Mouse (Mus musculus) limb, embryonic 14.5 days (tissue): ENCODE measurements at regions not wholly inside any gene's neighbourhood (a gene's known extent, or its start where the extent isn't known, plus 50 kb on each side); places are given as distances from the start of the nearest gene placed in this dataset.

Source experiments
- ATAC-seq: fragments of 200-750 bp; cut with Nextera tagmentation; 2 replicates; pipeline ENCODE4 v1.8.0; 2017; ENCODE audit warnings: low read depth, moderate number of reproducible peaks, moderate TSS enrichment; ENCODE audit not compliant: low FRiP score
- DNase-seq: peaks from one replicate; pipeline ENCODE4 v3.0.0-alpha.2; 2015; ENCODE audit warnings: low spot score
- H3K27ac ChIP-seq: fragments of 300-500 bp; sonication (generic); replicated peaks from 2 replicates; pipeline ENCODE4 v1.5.1; 2014; ENCODE audit warnings: low read depth, mild to moderate bottlenecking, low read length, moderate library complexity, mixed read lengths
- H3K27me3 ChIP-seq: fragments of 300-500 bp; sonication (generic); 2 replicates; pipeline ENCODE4 v1.6.1; 2014; ENCODE audit warnings: low read length, mixed read lengths; ENCODE audit not compliant: control insufficient read depth, insufficient read depth
- H3K36me3 ChIP-seq: fragments of 300-500 bp; sonication (generic); 2 replicates; pipeline ENCODE4 v1.6.1; 2014; ENCODE audit warnings: mild to moderate bottlenecking, low read length, moderate library complexity, mixed read lengths; ENCODE audit not compliant: control insufficient read depth, insufficient read depth
- H3K4me1 ChIP-seq: fragments of 300-500 bp; sonication (generic); 2 replicates; pipeline ENCODE4 v1.6.1; 2014; ENCODE audit warnings: antibody characterized with exemption, low read length, mixed read lengths; ENCODE audit not compliant: control insufficient read depth, insufficient read depth
- H3K4me2 ChIP-seq: fragments of 300-500 bp; sonication (generic); replicated peaks from 2 replicates; pipeline ENCODE4 v1.6.1; 2014; ENCODE audit warnings: low read depth, mild to moderate bottlenecking, low read length, moderate library complexity; ENCODE audit not compliant: severe bottlenecking
- H3K4me3 ChIP-seq: fragments of 300-500 bp; sonication (generic); replicated peaks from 2 replicates; pipeline ENCODE4 v1.5.1; 2014; ENCODE audit warnings: low read length
- H3K9ac ChIP-seq: fragments of 300-500 bp; sonication (generic); 2 replicates; pipeline ENCODE4 v1.6.1; 2014; ENCODE audit warnings: mild to moderate bottlenecking, low read depth, low read length, moderate library complexity; ENCODE audit not compliant: severe bottlenecking
- H3K9me3 ChIP-seq: fragments of 300-500 bp; sonication (generic); 2 replicates; pipeline ENCODE4 v1.6.1; 2016; ENCODE audit warnings: low read length; ENCODE audit not compliant: control insufficient read depth
- POLR2A ChIP-seq: fragments of 200-500 bp; IDR thresholded peaks from 2 replicates; pipeline ENCODE4 v1.8.0; 2012; ENCODE audit warnings: inconsistent platforms, mild to moderate bottlenecking, moderate library complexity, borderline replicate concordance; ENCODE audit not compliant: insufficient read depth, insufficient read length; ENCODE audit errors: extremely low read depth
- WGBS: fragments of 180-500 bp; shearing (Covaris S2); extraction: QIAGEN DNeasy Blood & Tissue Kit; methylation state at CpG from one replicate; pipeline ENCODE4 v1.1.7; 2014; 5-methylcytosine and 5-hydroxymethylcytosine counted together

- H3K9ac ChIP-seq, result no peak overlapping the region
- no peak overlapping the region for H3K4me2 ChIP-seq
- no peak for TF ChIP-seq POLR2A
- no peaks in the 10 kb centered on the region for H3K4me1 ChIP-seq
- DNase-seq (no peak), ATAC-seq (no peak)
- no peaks in the 10 kb centered on the region for H3K9me3 ChIP-seq
- no peak overlapping the region for H3K27ac ChIP-seq
- no peaks in the 10 kb centered on the region for H3K27me3 ChIP-seq
- H3K4me3 ChIP-seq, result no peak overlapping the region
- no peaks in the 10 kb centered on the region for H3K36me3 ChIP-seq
- 87% methylated on average over 2 of the region's 2 CpGs for WGBS
Measured at GRCm38 (mm10) chr16:72152920-72153319, 155.2 kb upstream of the Robo1 start.

- WGBS, result 86% methylated on average over 12 of the region's 14 CpGs
- DNase-seq, result no peak
- ATAC-seq, result no peak
- TF ChIP-seq POLR2A, result no peak
- Histone ChIP-seq H3K4me2 (no peak overlapping the region), H3K27me3 (no peaks in the 10 kb centered on the region), H3K4me1 (no peaks in the 10 kb centered on the region), H3K27ac (no peak overlapping the region), H3K36me3 (no peaks in the 10 kb centered on the region), H3K9ac (no peak overlapping the region), H3K4me3 (no peak overlapping the region), H3K9me3 (no peaks in the 10 kb centered on the region)
Measured at GRCm38 (mm10) chr16:72157913-72158312, 150.2 kb upstream of the Robo1 start.

- no peak overlapping the region for H3K4me2 ChIP-seq
- DNase-seq (no peak), ATAC-seq (no peak)
- H3K4me1 ChIP-seq, result no peaks in the 10 kb centered on the region
- H3K36me3 ChIP-seq, result no peaks in the 10 kb centered on the region
- H3K27me3 ChIP-seq, result no peaks in the 10 kb centered on the region
- H3K9me3 ChIP-seq, result no peaks in the 10 kb centered on the region
- H3K27ac ChIP-seq, result no peak overlapping the region
- H3K9ac ChIP-seq, result no peak overlapping the region
- WGBS, result 84% methylated on average over 4 of the region's 4 CpGs
- TF ChIP-seq POLR2A, result no peak
- H3K4me3 ChIP-seq, result no peak overlapping the region
Measured at GRCm38 (mm10) chr16:72159411-72159810, 148.7 kb upstream of the Robo1 start.

- ATAC-seq (no peak), DNase-seq (no peak)
- Histone ChIP-seq H3K9ac (no peak overlapping the region), H3K4me3 (no peak overlapping the region), H3K4me2 (no peak overlapping the region), H3K36me3 (no peaks in the 10 kb centered on the region), H3K27ac (no peak overlapping the region), H3K27me3 (no peaks in the 10 kb centered on the region), H3K9me3 (no peaks in the 10 kb centered on the region), H3K4me1 (no peaks in the 10 kb centered on the region)
- WGBS, result 74% methylated on average over 5 of the region's 5 CpGs
- TF ChIP-seq POLR2A, result no peak
Measured at GRCm38 (mm10) chr16:72175727-72176126, 132.4 kb upstream of the Robo1 start.

- 0% methylated on average over 1 of the region's 1 CpGs for WGBS
- DNase-seq, result no peak
- no peak overlapping the region for H3K4me2 ChIP-seq
- no peak for ATAC-seq
- no peak for TF ChIP-seq POLR2A
- no peaks in the 10 kb centered on the region for H3K36me3 ChIP-seq
- no peak overlapping the region for H3K4me3 ChIP-seq
- no peak overlapping the region for H3K9ac ChIP-seq
- no peaks in the 10 kb centered on the region for H3K27me3 ChIP-seq
- H3K4me1 ChIP-seq, result no peaks in the 10 kb centered on the region
- H3K27ac ChIP-seq, result no peak overlapping the region
- H3K9me3 ChIP-seq, result no peaks in the 10 kb centered on the region
Measured at GRCm38 (mm10) chr16:72194320-72194719, 113.8 kb upstream of the Robo1 start.

GRCm38 (mm10) chr16:72215360-72216013, 92.6 kb upstream of the Robo1 start:
- 44% methylated on average over 15 of the region's 15 CpGs for WGBS
- H3K27me3 ChIP-seq, result no peaks in the 10 kb centered on the region
- H3K9ac ChIP-seq, result no peak overlapping the region
- DNase-seq, result peak; percentile 90
- peak overlapping the region; percentile 40 for H3K4me2 ChIP-seq
- no peak overlapping the region for H3K4me3 ChIP-seq
- H3K27ac ChIP-seq, result no peak overlapping the region
- H3K9me3 ChIP-seq, result no peaks in the 10 kb centered on the region
- no peaks in the 10 kb centered on the region for H3K36me3 ChIP-seq
- ATAC-seq, result no peak
- no peaks in the 10 kb centered on the region for H3K4me1 ChIP-seq
- no peak for TF ChIP-seq POLR2A
